Mouse (Mus musculus): ENCODE data around the gene Gm20388. TPM values are rescaled to one million over a fixed set of nuclear protein-coding genes. Genes with fewer than 3 reads are reported as not detected.

Gene Gm20388
- polyA plus RNA-seq, 1 experiment from 2014 or later: 12.4 TPM

DNA sequence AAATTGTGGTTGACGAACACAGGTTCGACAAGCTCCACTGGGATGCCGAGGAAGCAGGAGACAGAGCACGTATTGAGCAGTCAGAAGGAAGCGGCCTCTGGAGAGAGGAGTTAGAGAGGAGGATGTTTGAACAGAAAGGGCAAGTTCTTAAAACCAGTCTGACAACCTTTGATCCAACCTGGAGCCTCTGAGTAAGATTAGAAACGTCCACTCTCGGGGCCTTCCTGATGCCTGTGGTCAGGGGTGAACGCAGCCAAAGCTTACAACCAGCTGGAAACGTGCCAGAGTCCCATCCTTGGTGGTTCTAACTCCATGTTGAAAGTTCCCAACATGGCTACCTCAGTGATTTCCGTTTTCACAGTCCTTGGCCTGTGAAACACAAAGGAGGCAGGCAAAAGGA, 4202.5 kb downstream of the Gm20388 start:
- Histone ChIP-seq H3K9ac (ENCODE audit: low read depth, low read length) (no peak overlapping the region), H3K27me3 (replicated peaks; ENCODE audit: control insufficient read depth, insufficient read depth, low read length) (no peaks in the 10 kb centered on the region), H3K4me3 (ENCODE audit: low read length) (no peak overlapping the region), H3K4me1 (ENCODE audit: control insufficient read depth, insufficient read depth, low read depth, low read length) (no peaks in the 10 kb centered on the region), H3K4me2 (ENCODE audit: low read length) (no peak overlapping the region), H3K9me3 (ENCODE audit: control insufficient read depth, low read length) (no peaks in the 10 kb centered on the region; the same call in none of the 2 replicates), H3K36me3 (ENCODE audit: control insufficient read depth, insufficient read depth, low read length) (no peaks in the 10 kb centered on the region), H3K27ac (ENCODE audit: low read depth, low read length) (no peak overlapping the region)
- no peak for ATAC-seq
- WGBS: 73% methylated on average over 10 of the region's 10 CpGs

DNA sequence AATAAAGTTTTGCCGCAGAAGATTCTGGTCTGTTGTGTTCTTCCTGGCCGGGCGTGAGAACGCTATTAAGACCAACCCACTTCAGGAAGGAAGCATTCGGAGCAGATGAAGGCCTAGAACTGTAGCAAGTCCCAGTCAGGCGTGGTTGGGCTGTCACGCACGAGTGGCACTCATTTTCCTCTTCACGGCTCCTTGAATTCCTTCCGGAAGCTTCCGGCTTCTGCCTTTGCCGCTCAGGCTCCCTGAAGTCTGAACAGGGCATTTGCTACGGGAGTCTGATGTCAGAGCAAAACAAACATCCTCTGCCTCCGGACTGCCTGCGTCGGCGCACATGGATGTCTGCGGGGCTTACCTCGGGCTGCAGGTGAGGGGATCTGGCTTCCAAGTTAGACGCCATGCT, 4214.6 kb downstream of the Gm20388 start:
- H3K9me3 ChIP-seq (ENCODE audit: control insufficient read depth, low read length): peaks cover 4% of the 10 kb centered on the region
- no peak for ATAC-seq
- H3K27me3 ChIP-seq (replicated peaks; ENCODE audit: control insufficient read depth, insufficient read depth, low read length): no peaks in the 10 kb centered on the region
- no peak overlapping the region for H3K27ac ChIP-seq (ENCODE audit: low read depth, low read length)
- no peaks in the 10 kb centered on the region for H3K4me1 ChIP-seq (ENCODE audit: control insufficient read depth, insufficient read depth, low read depth, low read length)
- no peak overlapping the region for H3K4me2 ChIP-seq (ENCODE audit: low read length)
- H3K36me3 ChIP-seq (ENCODE audit: control insufficient read depth, insufficient read depth, low read length): no peaks in the 10 kb centered on the region
- no peak overlapping the region for H3K4me3 ChIP-seq (ENCODE audit: low read length)
- WGBS: 97% methylated on average over 20 of the region's 20 CpGs
- no peak overlapping the region for H3K9ac ChIP-seq (ENCODE audit: low read depth, low read length)

DNA sequence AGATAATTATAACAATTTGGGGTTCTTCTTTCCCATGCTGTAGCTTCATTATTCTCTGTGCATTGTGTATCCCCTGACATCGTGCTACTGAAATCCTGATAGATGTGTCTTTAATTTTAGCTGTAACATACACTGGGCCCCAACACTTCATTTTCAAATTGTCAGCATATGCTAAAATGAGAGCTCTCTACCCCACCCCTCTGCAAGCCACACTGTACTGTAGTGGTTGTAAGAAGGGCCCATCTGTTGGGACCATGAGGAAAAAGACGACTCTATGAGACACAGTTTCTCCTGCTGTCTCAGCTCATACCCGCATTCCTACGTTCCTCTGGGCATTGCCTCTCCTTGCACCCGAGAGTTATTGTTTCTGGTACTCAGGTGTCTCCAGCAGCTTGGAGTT, 4226.6 kb downstream of the Gm20388 start:
- H3K4me3 ChIP-seq (ENCODE audit: low read length): no peak overlapping the region
- ATAC-seq: no peak
- H3K4me2 ChIP-seq (ENCODE audit: low read length): no peak overlapping the region
- H3K27ac ChIP-seq (ENCODE audit: low read depth, low read length): no peak overlapping the region
- H3K27me3 ChIP-seq (replicated peaks; ENCODE audit: control insufficient read depth, insufficient read depth, low read length): no peaks in the 10 kb centered on the region
- no peaks in the 10 kb centered on the region for H3K36me3 ChIP-seq (ENCODE audit: control insufficient read depth, insufficient read depth, low read length)
- 53% methylated on average over 5 of the region's 5 CpGs for WGBS
- H3K4me1 ChIP-seq (ENCODE audit: control insufficient read depth, insufficient read depth, low read depth, low read length): peaks cover 25% of the 10 kb centered on the region
- no peaks in the 10 kb centered on the region for H3K9me3 ChIP-seq (ENCODE audit: control insufficient read depth, low read length)
- H3K9ac ChIP-seq (ENCODE audit: low read depth, low read length): no peak overlapping the region

DNA sequence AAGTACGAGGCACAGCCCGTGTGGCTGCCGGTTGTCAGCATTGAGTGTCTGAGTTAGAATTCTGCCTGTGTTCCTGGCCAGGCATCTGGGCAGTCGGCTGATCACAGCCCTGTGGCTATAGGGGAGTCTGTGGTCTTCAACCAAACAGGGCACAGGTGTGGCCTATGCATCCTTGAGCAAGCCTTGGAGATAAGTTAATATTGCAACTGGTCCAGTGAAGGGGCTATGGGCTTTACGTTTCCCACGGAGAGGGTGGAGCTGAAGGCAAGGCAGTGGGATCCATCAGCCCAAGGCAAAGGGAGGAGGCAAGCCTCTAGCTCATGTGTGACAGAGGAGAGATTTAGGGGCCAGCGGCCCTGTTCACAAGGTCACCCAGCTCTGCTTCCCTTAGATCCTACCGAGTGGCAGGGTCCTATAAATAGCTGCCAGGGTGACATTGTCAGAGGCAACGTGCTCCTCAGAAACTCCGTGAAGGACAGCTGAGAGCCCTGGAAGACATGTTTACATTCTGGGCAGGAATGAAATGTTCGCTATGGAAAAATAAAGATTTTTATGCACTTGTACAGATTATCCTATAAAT, 4229.7 kb downstream of the Gm20388 start:
- Histone ChIP-seq H3K27me3 (replicated peaks; ENCODE audit: control insufficient read depth, insufficient read depth, low read length) (no peaks in the 10 kb centered on the region), H3K27ac (ENCODE audit: low read depth, low read length) (peak overlapping the region; percentile 58), H3K4me3 (ENCODE audit: low read length) (no peak overlapping the region), H3K9me3 (ENCODE audit: control insufficient read depth, low read length) (no peaks in the 10 kb centered on the region), H3K9ac (ENCODE audit: low read depth, low read length) (0 out of 2 replicates have a peak overlapping the region, but pooled peaks have one; percentile 11), H3K4me2 (ENCODE audit: low read length) (peak overlapping the region; percentile 16; the same call in 1 of the 2 replicates), H3K4me1 (ENCODE audit: control insufficient read depth, insufficient read depth, low read depth, low read length) (peaks cover 38% of the 10 kb centered on the region), H3K36me3 (ENCODE audit: control insufficient read depth, insufficient read depth, low read length) (no peaks in the 10 kb centered on the region)
- no peak for ATAC-seq
- WGBS: 45% methylated on average over 11 of the region's 11 CpGs

DNA sequence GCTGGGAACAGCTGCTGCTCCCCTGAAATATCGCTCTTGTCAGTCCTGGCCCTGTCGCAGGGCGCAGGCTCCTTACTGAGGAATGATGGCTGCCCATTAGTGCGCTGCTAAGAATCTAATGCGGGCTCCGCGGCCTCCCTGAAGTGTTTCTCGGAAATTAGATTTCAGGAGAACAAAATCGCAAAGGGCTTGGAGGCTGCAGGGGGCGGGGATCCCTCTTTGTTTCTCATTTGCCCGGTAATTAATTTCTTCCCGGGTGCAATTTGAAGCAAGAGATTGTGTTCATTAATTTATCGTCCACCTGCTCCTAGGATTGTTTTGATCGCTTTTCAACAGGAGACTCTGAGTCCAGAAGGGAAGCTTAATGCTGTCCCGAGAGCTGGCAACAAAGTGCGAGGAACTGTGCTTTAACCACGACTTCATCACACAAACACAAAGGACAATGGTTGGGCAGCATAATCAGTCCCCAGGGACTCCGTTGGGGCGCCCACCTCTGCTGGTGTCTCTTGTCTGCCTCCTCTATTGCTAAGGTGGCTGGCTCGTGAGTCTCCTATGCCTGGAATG, 4230.3 kb downstream of the Gm20388 start:
- H3K9ac ChIP-seq (ENCODE audit: low read depth, low read length): 0 out of 2 replicates have a peak overlapping the region, but pooled peaks have one; percentile 29
- peak; percentile 53; the same call in 1 of the 2 replicates for ATAC-seq
- H3K27me3 ChIP-seq (replicated peaks; ENCODE audit: control insufficient read depth, insufficient read depth, low read length): no peaks in the 10 kb centered on the region
- 17% methylated on average over 20 of the region's 20 CpGs for WGBS
- peak overlapping the region; percentile 58 for H3K27ac ChIP-seq (ENCODE audit: low read depth, low read length)
- H3K4me1 ChIP-seq (ENCODE audit: control insufficient read depth, insufficient read depth, low read depth, low read length): peaks cover 38% of the 10 kb centered on the region
- H3K9me3 ChIP-seq (ENCODE audit: control insufficient read depth, low read length): no peaks in the 10 kb centered on the region
- peak overlapping the region; percentile 16 for H3K4me2 ChIP-seq (ENCODE audit: low read length)
- H3K4me3 ChIP-seq (ENCODE audit: low read length): no peak overlapping the region
- no peaks in the 10 kb centered on the region for H3K36me3 ChIP-seq (ENCODE audit: control insufficient read depth, insufficient read depth, low read length)

DNA sequence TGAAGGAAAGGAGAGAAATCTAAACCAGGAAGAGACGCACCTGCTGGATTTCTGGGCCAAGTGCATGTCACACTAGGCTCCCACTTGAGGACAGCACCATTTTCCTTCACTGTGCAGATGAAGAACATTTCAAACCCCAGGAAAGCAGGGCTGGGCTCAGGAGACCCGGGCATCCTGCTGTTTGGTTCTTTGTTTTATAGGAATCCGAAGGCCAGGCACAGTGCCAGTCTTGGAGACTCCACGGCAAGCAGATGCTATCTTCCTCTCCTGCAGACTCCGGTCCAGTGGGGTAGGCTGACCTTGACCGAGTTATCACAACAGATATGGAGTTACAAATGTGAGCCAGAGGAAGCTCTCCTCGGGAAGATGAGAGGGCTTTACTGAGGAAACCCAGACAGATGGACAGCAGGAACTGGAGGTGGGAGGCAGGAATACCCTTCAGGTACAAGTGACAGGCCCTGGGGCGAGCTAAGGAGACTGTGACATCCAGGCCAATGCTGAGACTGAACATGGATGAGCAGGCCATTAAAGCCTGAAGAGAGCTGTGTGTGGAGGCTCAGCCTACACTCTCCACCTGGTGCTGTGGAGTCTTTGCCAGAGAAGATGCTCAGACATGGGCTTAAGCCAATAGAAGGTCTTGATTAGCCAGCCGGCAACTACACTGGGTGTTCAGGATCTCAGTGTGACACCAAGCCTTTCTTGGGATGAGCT, 4231.2 kb downstream of the Gm20388 start:
- WGBS: 43% methylated on average over 9 of the region's 9 CpGs
- Histone ChIP-seq H3K27me3 (replicated peaks; ENCODE audit: control insufficient read depth, insufficient read depth, low read length) (no peaks in the 10 kb centered on the region), H3K4me3 (ENCODE audit: low read length) (no peak overlapping the region), H3K4me2 (ENCODE audit: low read length) (no peak overlapping the region), H3K27ac (ENCODE audit: low read depth, low read length) (peak overlapping the region; percentile 3), H3K4me1 (ENCODE audit: control insufficient read depth, insufficient read depth, low read depth, low read length) (peaks cover 38% of the 10 kb centered on the region), H3K9me3 (ENCODE audit: control insufficient read depth, low read length) (no peaks in the 10 kb centered on the region), H3K36me3 (ENCODE audit: control insufficient read depth, insufficient read depth, low read length) (no peaks in the 10 kb centered on the region), H3K9ac (ENCODE audit: low read depth, low read length) (no peak overlapping the region)
- peak; percentile 57 for ATAC-seq

DNA sequence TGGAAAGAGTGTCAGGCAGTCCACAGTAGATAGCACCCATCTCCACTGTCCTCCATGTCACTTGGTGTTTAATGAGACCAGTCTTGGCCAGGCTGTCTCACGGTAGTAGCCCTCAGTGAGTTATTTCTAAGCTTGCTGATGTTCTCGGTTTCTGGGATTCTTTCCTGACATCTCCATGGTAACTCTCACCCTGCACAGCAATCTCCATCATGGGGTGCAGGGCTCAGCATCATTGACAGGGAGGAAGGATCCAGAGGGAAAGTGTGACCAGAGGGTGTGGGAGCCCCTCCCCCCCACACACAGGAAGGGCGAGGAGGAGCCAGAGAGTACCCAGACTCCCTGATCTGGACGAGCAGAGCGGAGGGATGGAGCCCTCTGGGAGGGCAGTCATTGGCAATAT, 4232.4 kb downstream of the Gm20388 start:
- WGBS: 39% methylated on average over 5 of the region's 5 CpGs
- H3K9ac ChIP-seq (ENCODE audit: low read depth, low read length): peak overlapping the region; percentile 31; the same call in 1 of the 2 replicates
- no peak overlapping the region for H3K4me2 ChIP-seq (ENCODE audit: low read length)
- no peak for ATAC-seq
- no peak overlapping the region for H3K27ac ChIP-seq (ENCODE audit: low read depth, low read length)
- H3K4me3 ChIP-seq (ENCODE audit: low read length): no peak overlapping the region
- no peaks in the 10 kb centered on the region for H3K27me3 ChIP-seq (replicated peaks; ENCODE audit: control insufficient read depth, insufficient read depth, low read length)
- no peaks in the 10 kb centered on the region for H3K36me3 ChIP-seq (ENCODE audit: control insufficient read depth, insufficient read depth, low read length)
- H3K4me1 ChIP-seq (ENCODE audit: control insufficient read depth, insufficient read depth, low read depth, low read length): peaks cover 38% of the 10 kb centered on the region
- no peaks in the 10 kb centered on the region for H3K9me3 ChIP-seq (ENCODE audit: control insufficient read depth, low read length)

DNA sequence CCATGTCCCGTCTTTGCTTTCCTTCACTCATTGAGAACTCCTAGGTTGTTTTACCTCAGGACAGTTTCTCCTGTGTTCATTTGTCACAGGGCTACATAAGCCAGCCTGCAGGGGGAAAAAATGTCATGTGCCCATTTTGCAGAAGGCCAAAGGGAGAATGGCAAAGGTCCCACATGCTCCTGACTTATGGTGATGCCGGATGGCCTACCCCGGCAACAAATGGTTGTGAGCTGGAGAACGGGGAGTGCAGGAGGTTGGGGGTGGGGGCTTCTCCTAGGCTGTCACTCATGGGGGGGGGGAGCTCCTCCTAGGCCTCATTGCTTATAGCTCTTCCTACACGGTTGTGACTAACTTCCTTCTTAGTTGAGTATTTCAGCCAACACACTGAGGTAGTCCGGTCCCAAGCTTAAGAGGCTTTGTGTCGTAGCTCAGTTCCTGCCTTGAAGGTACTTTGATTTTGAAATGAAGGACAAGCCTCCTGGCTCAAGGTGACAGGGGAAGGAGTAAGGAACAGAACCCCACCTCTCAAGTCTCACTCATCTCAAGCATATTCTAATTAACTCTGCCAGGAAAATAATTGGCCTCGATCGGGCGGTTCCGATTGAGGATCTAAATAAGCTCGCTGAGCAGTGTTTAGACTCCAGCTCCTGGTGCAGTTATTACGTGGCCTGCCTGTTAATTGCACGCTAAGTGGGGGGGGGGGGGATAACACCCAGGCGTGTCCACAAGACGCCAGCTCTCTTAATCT, 4233.4 kb downstream of the Gm20388 start:
- H3K4me2 ChIP-seq (ENCODE audit: low read length): no peak overlapping the region
- H3K4me3 ChIP-seq (ENCODE audit: low read length): no peak overlapping the region
- no peaks in the 10 kb centered on the region for H3K36me3 ChIP-seq (ENCODE audit: control insufficient read depth, insufficient read depth, low read length)
- ATAC-seq: 0 out of 2 replicates have a peak, but pooled peaks have one; percentile 28
- no peaks in the 10 kb centered on the region for H3K27me3 ChIP-seq (replicated peaks; ENCODE audit: control insufficient read depth, insufficient read depth, low read length)
- no peak overlapping the region for H3K27ac ChIP-seq (ENCODE audit: low read depth, low read length)
- H3K4me1 ChIP-seq (ENCODE audit: control insufficient read depth, insufficient read depth, low read depth, low read length): peaks cover 36% of the 10 kb centered on the region
- H3K9me3 ChIP-seq (ENCODE audit: control insufficient read depth, low read length): no peaks in the 10 kb centered on the region
- 68% methylated on average over 16 of the region's 16 CpGs for WGBS
- H3K9ac ChIP-seq (ENCODE audit: low read depth, low read length): no peak overlapping the region

DNA sequence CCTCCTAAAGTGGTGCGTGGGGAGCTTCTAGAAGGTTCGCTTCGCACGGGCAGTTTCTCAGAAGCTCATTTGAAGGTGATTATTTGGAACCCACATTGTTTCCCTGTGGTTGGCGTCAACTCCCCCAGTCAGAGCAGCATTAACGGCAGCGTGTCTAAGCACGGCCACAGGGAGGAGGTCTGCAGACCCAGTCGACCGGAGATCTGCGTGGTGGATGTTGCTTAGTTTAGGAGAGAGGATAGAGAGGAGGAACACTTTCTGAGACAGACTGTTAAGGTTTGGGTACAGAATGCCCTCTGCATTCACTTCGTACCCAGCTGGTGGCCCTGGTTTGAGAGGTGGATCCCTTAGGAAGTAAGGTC, 4234.0 kb downstream of the Gm20388 start:
- Histone ChIP-seq H3K27ac (ENCODE audit: low read depth, low read length) (no peak overlapping the region), H3K27me3 (replicated peaks; ENCODE audit: control insufficient read depth, insufficient read depth, low read length) (no peaks in the 10 kb centered on the region), H3K36me3 (ENCODE audit: control insufficient read depth, insufficient read depth, low read length) (no peaks in the 10 kb centered on the region), H3K4me2 (ENCODE audit: low read length) (no peak overlapping the region), H3K4me3 (ENCODE audit: low read length) (no peak overlapping the region), H3K9me3 (ENCODE audit: control insufficient read depth, low read length) (no peaks in the 10 kb centered on the region), H3K9ac (ENCODE audit: low read depth, low read length) (no peak overlapping the region), H3K4me1 (ENCODE audit: control insufficient read depth, insufficient read depth, low read depth, low read length) (peaks cover 36% of the 10 kb centered on the region)
- ATAC-seq: 0 out of 2 replicates have a peak, but pooled peaks have one; percentile 2
- WGBS: 68% methylated on average over 12 of the region's 12 CpGs
